Mouse (Mus musculus) natural killer cell, adult 2 months (primary cell): ENCODE measurements around the gene Cntn1.
"Not testable (repeated sequence)": the region's sequence is repeated elsewhere in the genome, so short reads cannot be mapped to it uniquely, and the experiment has no call there.

Experiments used
- DNase-seq, 2 experiments: peaks; one replicate each; pipeline ENCODE4 v3.0.0; 2022; ENCODE audit warnings: low spot score in 2 of 2

Cntn1 gene

GRCm38 (mm10) chr15:92268741-92269322 lies 217.9 kb downstream of the Cntn1 start:
- no peak for DNase-seq

GRCm38 (mm10) chr15:92271801-92272365 lies 220.9 kb downstream of the Cntn1 start:
- no peak for DNase-seq

GRCm38 (mm10) chr15:92276826-92277225 lies 225.9 kb downstream of the Cntn1 start:
- no peak for DNase-seq

DNA sequence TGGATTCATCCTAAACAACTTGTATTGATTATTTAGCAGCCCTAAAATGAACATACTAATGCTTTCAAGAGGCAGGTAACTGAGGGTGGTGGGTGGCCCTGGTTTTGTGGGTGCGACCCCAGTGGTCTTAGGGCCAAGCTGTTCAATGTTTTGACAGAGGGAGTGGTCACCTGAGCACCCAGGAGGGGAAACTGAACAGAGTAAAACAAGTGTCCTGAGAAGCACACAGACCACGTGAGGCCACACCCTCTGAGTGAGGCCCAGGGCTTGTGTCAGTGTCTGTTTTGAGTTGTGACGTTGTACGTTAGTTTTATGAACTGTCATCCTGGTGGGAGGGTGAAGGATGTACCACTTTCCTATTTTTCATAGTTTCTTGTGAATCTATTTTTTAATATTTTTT lies 227.0 kb downstream of the Cntn1 start:
- no peak for DNase-seq

GRCm38 (mm10) chr15:92280966-92281365 lies 230.0 kb downstream of the Cntn1 start:
- no peak for DNase-seq

- no peak for DNase-seq
Measured at GRCm38 (mm10) chr15:92287616-92288015, 236.7 kb downstream of the Cntn1 start.

- DNase-seq: no peak
Measured at GRCm38 (mm10) chr15:92296479-92296878, 245.5 kb downstream of the Cntn1 start.

GRCm38 (mm10) chr15:92302796-92303195 lies 251.8 kb downstream of the Cntn1 start:
- DNase-seq: no peak

- no peak for DNase-seq
Measured at GRCm38 (mm10) chr15:92304221-92304620, 253.3 kb downstream of the Cntn1 start.

DNA sequence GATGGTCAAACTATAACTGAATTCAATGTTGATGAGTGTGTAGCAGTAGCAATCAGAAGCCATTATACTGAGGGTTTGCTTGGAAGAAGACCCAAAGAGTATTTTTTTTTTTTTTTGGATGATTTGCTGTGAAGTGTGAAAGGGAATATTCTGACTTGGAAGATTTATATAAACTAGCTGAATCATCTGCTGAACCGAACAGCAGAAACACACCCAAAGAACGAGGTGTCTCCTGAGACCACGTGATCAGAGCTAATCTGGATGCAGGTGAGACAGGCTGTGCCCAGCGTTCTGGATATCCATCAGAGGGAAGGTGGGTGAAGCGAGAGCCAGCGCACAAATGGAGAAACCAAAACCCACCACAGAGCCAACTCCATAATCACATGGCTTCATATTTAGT lies 271.0 kb downstream of the Cntn1 start:
- DNase-seq: no peak

DNA sequence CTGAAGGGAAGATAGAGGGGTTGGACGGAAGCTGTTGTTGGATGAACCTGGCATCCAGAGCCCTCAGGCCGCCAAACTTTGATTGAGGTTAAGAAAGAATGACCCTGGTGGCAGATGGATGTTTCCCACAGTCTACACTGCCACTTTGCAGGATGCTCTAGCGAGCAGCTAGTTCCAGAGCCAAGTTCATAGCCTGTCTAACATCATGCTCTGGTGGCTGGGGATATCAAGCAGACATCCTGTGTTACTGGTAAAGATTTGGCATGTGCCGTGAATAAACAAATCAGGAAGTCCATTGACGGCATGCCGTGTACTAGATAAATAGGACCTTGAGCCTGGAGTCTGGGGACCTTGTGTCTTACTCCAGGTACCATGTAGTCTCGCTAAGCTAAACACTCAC lies 276.1 kb downstream of the Cntn1 start:
- DNase-seq: no peak

GRCm38 (mm10) chr15:92340253-92340652 lies 289.3 kb downstream of the Cntn1 start:
- DNase-seq: no peak

DNA sequence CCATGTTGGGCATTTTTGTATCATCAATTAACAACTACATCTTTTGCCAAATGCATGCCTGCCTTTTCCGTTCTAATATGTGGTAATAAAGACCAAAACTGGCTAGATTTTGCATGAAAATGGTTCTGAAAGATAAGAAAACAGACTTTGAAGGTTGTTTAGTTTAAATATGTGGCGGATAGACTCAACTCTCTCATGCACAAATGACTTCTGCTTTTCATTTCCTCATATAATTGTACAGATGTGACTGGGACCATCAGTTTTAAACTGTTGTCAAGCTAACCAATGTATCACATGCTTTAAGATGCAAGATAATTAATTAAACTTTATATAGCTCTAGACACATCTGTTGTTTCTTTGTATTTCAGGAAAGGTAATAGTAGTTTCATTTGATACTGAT lies 290.5 kb downstream of the Cntn1 start:
- DNase-seq: no peak

GRCm38 (mm10) chr15:92344136-92344869 lies 293.3 kb downstream of the Cntn1 start:
- no peak for DNase-seq

GRCm38 (mm10) chr15:92347426-92347825 lies 296.5 kb downstream of the Cntn1 start:
- DNase-seq: no peak

GRCm38 (mm10) chr15:92347902-92348301 lies 296.9 kb downstream of the Cntn1 start:
- DNase-seq: no peak

GRCm38 (mm10) chr15:92348453-92348852 lies 297.5 kb downstream of the Cntn1 start:
- DNase-seq: not testable (repeated sequence)

DNA sequence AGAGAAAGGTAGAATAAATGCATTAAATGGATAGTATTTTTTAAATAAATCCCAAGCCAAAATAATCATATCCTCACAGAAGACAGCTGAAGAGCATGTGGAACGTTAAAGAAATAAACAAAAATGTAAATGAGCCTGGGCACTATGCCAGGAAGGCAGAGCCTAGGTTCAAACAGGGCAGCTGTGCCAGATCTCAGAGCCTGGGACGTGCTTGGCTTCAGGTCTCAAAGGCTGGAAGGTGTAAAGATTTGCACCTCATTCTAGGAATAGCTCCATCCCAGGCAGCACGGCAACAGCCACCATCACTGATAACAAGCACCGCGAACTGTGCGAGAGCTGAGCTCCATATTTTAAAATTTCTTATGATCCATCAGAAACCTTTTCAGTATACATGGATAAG lies 313.2 kb downstream of the Cntn1 start:
- no peak for DNase-seq

GRCm38 (mm10) chr15:92364592-92364991 lies 313.6 kb downstream of the Cntn1 start:
- no peak for DNase-seq
